Mouse (Mus musculus) testis, postnatal 14 days (tissue): ENCODE measurements around the gene Mllt1.
"Not testable (repeated sequence)": the region's sequence is repeated elsewhere in the genome, so short reads cannot be mapped to it uniquely, and the experiment has no call there.

Source experiments
- DNase-seq: peaks from one replicate; pipeline ENCODE4 v3.0.0; 2021; ENCODE audit warnings: low spot score

Mllt1 gene

GRCm38 (mm10) chr17:56934545-56935330, 477 bp downstream of the Mllt1 start:
- DNase-seq = no peak

GRCm38 (mm10) chr17:56933395-56933794, 1.8 kb downstream of the Mllt1 start:
- no peak for DNase-seq

- DNase-seq = no peak
These were observed 5.2 kb downstream of the Mllt1 start for GRCm38 (mm10) chr17:56930026-56930425.

- DNase-seq = no peak
These were observed 5.7 kb downstream of the Mllt1 start for GRCm38 (mm10) chr17:56929530-56929929.

- DNase-seq = no peak
These were observed 6.1 kb downstream of the Mllt1 start for GRCm38 (mm10) chr17:56929101-56929500.

GRCm38 (mm10) chr17:56925998-56926397, 9.2 kb downstream of the Mllt1 start:
- DNase-seq = no peak

- no peak for DNase-seq
These were observed 15.5 kb downstream of the Mllt1 start for GRCm38 (mm10) chr17:56919725-56920124.

GRCm38 (mm10) chr17:56917166-56917565, 18.0 kb downstream of the Mllt1 start:
- no peak for DNase-seq

- no peak for DNase-seq
These were observed 21.8 kb downstream of the Mllt1 start for GRCm38 (mm10) chr17:56913444-56913843.

GRCm38 (mm10) chr17:56913023-56913422, 22.2 kb downstream of the Mllt1 start:
- no peak for DNase-seq

GRCm38 (mm10) chr17:56909764-56910163, 25.5 kb downstream of the Mllt1 start:
- DNase-seq = not testable (repeated sequence)

- DNase-seq = no peak
These were observed 27.3 kb downstream of the Mllt1 start for GRCm38 (mm10) chr17:56907887-56908286.

GRCm38 (mm10) chr17:56907096-56907495, 28.1 kb downstream of the Mllt1 start:
- no peak for DNase-seq

- no peak for DNase-seq
These were observed 29.0 kb downstream of the Mllt1 start for GRCm38 (mm10) chr17:56906166-56906565.

GRCm38 (mm10) chr17:56902698-56903097, 32.5 kb downstream of the Mllt1 start:
- no peak for DNase-seq

- peak; percentile 48 for DNase-seq
These were observed 37.5 kb downstream of the Mllt1 start for GRCm38 (mm10) chr17:56897630-56898195.

GRCm38 (mm10) chr17:56896513-56897129, 38.6 kb downstream of the Mllt1 start:
- no peak for DNase-seq

- no peak for DNase-seq
These were observed 39.8 kb downstream of the Mllt1 start for GRCm38 (mm10) chr17:56895368-56895918.

- no peak for DNase-seq
These were observed 45.2 kb downstream of the Mllt1 start for GRCm38 (mm10) chr17:56890018-56890417.

GRCm38 (mm10) chr17:56888050-56888449, 47.2 kb downstream of the Mllt1 start:
- no peak for DNase-seq

GRCm38 (mm10) chr17:56884809-56885208, 50.4 kb downstream of the Mllt1 start:
- DNase-seq = no peak

- no peak for DNase-seq
These were observed 50.9 kb downstream of the Mllt1 start for GRCm38 (mm10) chr17:56884331-56884730.

- DNase-seq = peak; percentile 38
These were observed 51.6 kb downstream of the Mllt1 start for GRCm38 (mm10) chr17:56883612-56884011.
